Mouse (Mus musculus): ENCODE data around the gene Grasp.

Gene Grasp

DNA sequence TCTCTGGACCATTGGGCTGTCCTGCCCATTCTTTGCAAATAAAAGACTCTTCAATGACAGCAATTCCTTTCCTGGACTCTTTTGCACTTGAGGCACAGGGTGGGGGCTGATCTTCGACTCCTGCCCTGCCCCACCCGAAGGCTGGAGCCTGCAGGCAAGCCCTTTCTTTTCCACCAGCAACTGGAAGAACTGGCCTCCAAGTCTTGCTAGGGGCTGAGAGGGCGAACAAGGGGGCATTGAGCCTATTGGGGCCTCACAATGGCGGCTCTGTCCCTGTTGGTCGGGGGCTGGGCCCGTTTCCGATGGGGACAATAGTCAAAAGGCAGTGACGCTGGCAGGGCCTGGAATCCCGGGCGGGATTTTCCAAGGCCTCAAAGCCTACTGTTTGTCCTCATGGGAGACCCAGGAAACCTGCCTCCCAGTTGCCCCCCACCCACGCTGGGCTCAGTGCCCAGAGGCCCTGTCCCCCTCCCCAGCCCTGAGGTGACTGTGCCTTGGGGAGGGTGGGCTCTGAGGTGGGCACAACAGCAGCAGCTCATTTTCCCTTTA is 53.4 kb downstream of the Grasp start:
- no peak for DNase-seq (ENCODE audit: low spot score)

DNA sequence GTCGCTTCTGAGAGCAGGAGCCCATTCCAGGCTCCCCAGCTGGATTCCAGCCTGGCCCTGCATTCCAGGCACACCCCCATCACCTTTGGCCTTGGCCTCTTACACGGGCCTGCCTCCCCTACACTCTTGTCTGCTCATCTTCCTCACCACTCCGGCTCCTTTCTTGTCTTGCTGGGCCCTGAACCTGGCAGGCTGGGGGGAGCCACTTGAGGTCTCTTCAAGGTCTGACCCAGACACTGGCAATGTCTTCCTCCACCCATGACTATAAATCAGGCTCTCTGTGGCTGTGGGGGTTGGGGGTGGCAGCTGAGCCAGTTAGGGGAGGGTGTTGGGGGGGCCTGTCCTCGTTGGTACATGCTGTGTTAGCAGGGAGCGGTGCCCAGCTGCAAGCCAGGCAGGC is 54.6 kb downstream of the Grasp start:
- no peak for DNase-seq (ENCODE audit: low spot score)

DNA sequence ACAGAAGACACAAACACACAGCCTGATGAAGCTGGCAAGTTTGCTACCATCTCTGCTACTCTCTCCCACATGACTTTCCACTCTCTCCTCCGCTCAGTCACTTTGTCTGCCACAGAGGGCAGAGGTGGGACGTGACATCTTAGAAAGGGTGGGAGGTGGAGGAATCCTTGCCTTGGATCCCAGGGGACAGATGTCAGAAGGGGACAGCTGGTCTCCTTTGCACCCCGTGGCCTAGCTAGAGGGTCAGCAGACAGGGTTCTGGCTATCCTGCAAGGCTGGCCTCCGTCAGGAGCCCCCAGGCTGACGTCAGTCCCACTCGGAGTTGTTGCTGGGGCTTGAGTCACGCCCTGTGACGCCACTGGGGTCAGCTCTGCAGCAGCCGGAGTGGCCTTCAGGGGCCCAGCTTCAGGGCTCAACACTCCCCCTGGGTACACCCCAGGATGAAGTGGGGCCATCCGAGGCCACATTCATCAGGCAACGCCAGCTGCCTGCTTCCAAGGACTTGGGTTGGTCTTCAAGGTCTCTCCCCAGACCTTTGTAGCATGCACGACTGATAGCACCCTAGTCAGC is 55.5 kb downstream of the Grasp start:
- DNase-seq (ENCODE audit: low spot score) = no peak

All from spleen, adult 12 weeks (tissue).